Mouse (Mus musculus): Measurements from ENCODE around the gene Eif2b2.

DNA sequence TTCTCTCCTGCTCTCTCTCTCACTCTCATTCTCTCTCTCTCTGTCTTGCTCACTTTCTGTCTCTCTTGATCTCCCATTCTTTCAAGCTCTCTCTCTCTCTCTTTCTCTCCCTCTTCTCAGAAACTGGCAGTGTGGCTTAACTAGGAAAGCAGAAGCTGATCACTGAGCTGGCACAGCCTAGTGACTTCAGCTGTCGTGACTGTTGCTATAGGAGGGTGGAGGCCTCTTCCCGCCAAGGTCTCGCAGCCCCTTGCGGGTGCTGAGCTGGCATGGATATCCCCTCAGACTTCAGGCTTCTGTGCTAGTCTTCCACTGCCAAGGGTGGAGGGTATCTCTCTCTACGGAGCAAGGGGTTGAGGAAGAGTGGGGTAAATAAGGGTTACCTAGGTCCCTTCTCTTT lies 36.4 kb upstream of the Eif2b2 start:
- no peak for TF ChIP-seq POLR2A (IDR thresholded peaks at IDR 0.05; ENCODE audit: control insufficient read depth in 1 of 2, insufficient read depth in 1 of 2, low read depth in 1 of 2, low read length in 2 of 2, poor library complexity in 1 of 2)
- TF ChIP-seq CHD2 (IDR thresholded peaks at IDR 0.05; ENCODE audit: low read length) = no peak
- no peak for TF ChIP-seq USF1 (IDR thresholded peaks at IDR 0.05; ENCODE audit: low read depth, low read length)
- TF ChIP-seq CTCF (IDR thresholded peaks at IDR 0.05 in 2 of 3, conservative IDR thresholded peaks at IDR 0.05 in 1 of 3; ENCODE audit: control insufficient read depth in 1 of 3, insufficient read depth in 1 of 3, low read depth in 2 of 3, low read length in 3 of 3, poor library complexity in 1 of 3, severe bottlenecking in 1 of 3) = no peak
- no peak for TF ChIP-seq E2F4 (IDR thresholded peaks at IDR 0.05; ENCODE audit: borderline replicate concordance, low read depth, low read length)
